Mouse (Mus musculus) small intestine, adult 2 months (tissue): ENCODE results near the gene Hcfc2. TPM values are rescaled to one million over a fixed set of nuclear protein-coding genes. Genes with fewer than 3 reads are reported as not detected.

Source experiments
- H3K27ac ChIP-seq: fragments of 200-500 bp; 2 replicates; pipeline ENCODE4 v1.5.1; 2012; ENCODE audit warnings: low read depth, low read length, control low read depth, inconsistent platforms; ENCODE audit not compliant: insufficient read depth
- H3K27me3 ChIP-seq: fragments of 200-500 bp; 2 replicates; pipeline ENCODE4 v1.6.1; 2012; ENCODE audit warnings: mild to moderate bottlenecking, moderate library complexity, low read length, inconsistent platforms; ENCODE audit not compliant: control insufficient read depth, insufficient read depth
- H3K36me3 ChIP-seq: fragments of 200-500 bp; 2 replicates; pipeline ENCODE4 v1.6.1; 2012; ENCODE audit warnings: mild to moderate bottlenecking, low read length, control low read depth, inconsistent platforms; ENCODE audit not compliant: control insufficient read depth, insufficient read depth
- H3K4me1 ChIP-seq: fragments of 200-500 bp; 2 replicates; pipeline ENCODE4 v1.6.1; 2012; ENCODE audit warnings: low read length, inconsistent platforms, mixed read lengths; ENCODE audit not compliant: control insufficient read depth, insufficient read depth, insufficient read length
- H3K4me3 ChIP-seq: fragments of 200-500 bp; 2 replicates; pipeline ENCODE4 v1.5.1; 2012; ENCODE audit warnings: low read depth, mild to moderate bottlenecking, control low read depth, inconsistent platforms, low read length, moderate library complexity
- CTCF ChIP-seq: fragments of 200-500 bp; IDR thresholded peaks from 2 replicates; pipeline ENCODE4 v1.5.1; 2012; ENCODE audit warnings: low read depth, mild to moderate bottlenecking, control low read depth, inconsistent platforms, low read length, moderate library complexity, mixed read lengths; ENCODE audit not compliant: insufficient replicate concordance, insufficient read length; ENCODE audit errors: extremely low read depth
- POLR2A ChIP-seq: fragments of 200-500 bp; IDR thresholded peaks from 2 replicates; pipeline ENCODE4 v1.6.1; 2012; ENCODE audit warnings: low read depth, mild to moderate bottlenecking, control low read depth, inconsistent platforms, low read length, moderate library complexity
- WGBS: fragments of 180-500 bp; shearing (Covaris S2); methylation state at CpG from one replicate; pipeline ENCODE4 v1.1.7; 2018; 5-methylcytosine and 5-hydroxymethylcytosine counted together
- polyA plus RNA-seq: library from polyadenylated mRNA; depleted of rRNA; stranded (reverse); fragments of >200 nt; gene quantifications from 2 replicates; pipeline ENCODE4 v1.2.3, GENCODE M21; 2012; rRNA removed

The Hcfc2 gene
- polyA plus RNA-seq = 3.1 and 5.0 TPM in 2 replicates

GRCm38 (mm10) chr10:82695956-82696355 lies at the start of gene Hcfc2:
Gene Hcfc2 (plus strand): TSS chr10:82696160.
- no peaks in the 10 kb centered on the region for H3K27me3 ChIP-seq
- 66% methylated on average over 5 of the region's 5 CpGs for WGBS
- H3K4me3 ChIP-seq = no peak within 1 kb of the TSS
- H3K36me3 ChIP-seq = no peaks in the 10 kb centered on the region
- TF ChIP-seq POLR2A = no peak
- no peak for TF ChIP-seq CTCF
- H3K27ac ChIP-seq = 0 out of 2 replicates have a peak within 1 kb of the TSS, but pooled peaks have one; percentile 5
- H3K4me1 ChIP-seq = peaks cover 13% of the 10 kb centered on the region

- TF ChIP-seq POLR2A (no peak), CTCF (no peak)
- WGBS = 84% methylated on average over 17 of the region's 17 CpGs
- Histone ChIP-seq H3K4me1 (no peaks in the 10 kb centered on the region), H3K27me3 (no peaks in the 10 kb centered on the region), H3K4me3 (no peak overlapping the region), H3K27ac (no peak overlapping the region), H3K36me3 (peaks cover 46% of the 10 kb centered on the region)
Observed at GRCm38 (mm10) chr10:82647205-82647811, 48.7 kb upstream of the Hcfc2 start.

GRCm38 (mm10) chr10:82651221-82651620 lies 44.7 kb upstream of the Hcfc2 start:
- Histone ChIP-seq H3K4me3 (no peak overlapping the region), H3K27ac (no peak overlapping the region), H3K36me3 (peaks cover 21% of the 10 kb centered on the region), H3K27me3 (no peaks in the 10 kb centered on the region), H3K4me1 (no peaks in the 10 kb centered on the region)
- TF ChIP-seq CTCF (no peak), POLR2A (no peak)
- WGBS = 85% methylated on average over 5 of the region's 5 CpGs

- TF ChIP-seq CTCF (no peak), POLR2A (no peak)
- H3K36me3 ChIP-seq = peaks cover 14% of the 10 kb centered on the region
- no peak overlapping the region for H3K27ac ChIP-seq
- H3K4me3 ChIP-seq = no peak overlapping the region
- H3K27me3 ChIP-seq = no peaks in the 10 kb centered on the region
- no peaks in the 10 kb centered on the region for H3K4me1 ChIP-seq
- WGBS = 74% methylated on average over 5 of the region's 5 CpGs
Observed at GRCm38 (mm10) chr10:82652625-82653024, 43.3 kb upstream of the Hcfc2 start.

GRCm38 (mm10) chr10:82654581-82654980 lies 41.4 kb upstream of the Hcfc2 start:
- H3K4me3 ChIP-seq = no peak overlapping the region
- no peak for TF ChIP-seq CTCF
- no peak for TF ChIP-seq POLR2A
- no peak overlapping the region for H3K27ac ChIP-seq
- WGBS = 58% methylated on average over 3 of the region's 3 CpGs
- peaks cover 12% of the 10 kb centered on the region for H3K36me3 ChIP-seq
- H3K4me1 ChIP-seq = no peaks in the 10 kb centered on the region
- no peaks in the 10 kb centered on the region for H3K27me3 ChIP-seq

- Histone ChIP-seq H3K4me3 (no peak overlapping the region), H3K27ac (no peak overlapping the region), H3K27me3 (no peaks in the 10 kb centered on the region), H3K36me3 (no peaks in the 10 kb centered on the region), H3K4me1 (no peaks in the 10 kb centered on the region)
- no peak for TF ChIP-seq CTCF
- no peak for TF ChIP-seq POLR2A
- 75% methylated on average over 8 of the region's 8 CpGs for WGBS
Observed at GRCm38 (mm10) chr10:82661820-82662219, 34.1 kb upstream of the Hcfc2 start.

GRCm38 (mm10) chr10:82662267-82662990 lies 33.5 kb upstream of the Hcfc2 start:
- Histone ChIP-seq H3K27ac (no peak overlapping the region), H3K4me3 (no peak overlapping the region), H3K27me3 (no peaks in the 10 kb centered on the region), H3K36me3 (no peaks in the 10 kb centered on the region), H3K4me1 (no peaks in the 10 kb centered on the region)
- 71% methylated on average over 14 of the region's 14 CpGs for WGBS
- TF ChIP-seq POLR2A (no peak), CTCF (no peak)
